Mouse (Mus musculus) heart, adult 2 months (tissue): Measurements from ENCODE around the gene Neurl2. TPM values are rescaled to one million over a fixed set of nuclear protein-coding genes. Genes with fewer than 3 reads are reported as not detected.

Experiments used
- DNase-seq, 2 experiments: peaks; one replicate each; pipeline ENCODE4 v3.0.0; 2021
- H3K27ac ChIP-seq: fragments of 200-600 bp; 2 replicates; pipeline ENCODE4 v1.8.1; 2022
- H3K27me3 ChIP-seq: fragments of 200-500 bp; 2 replicates; pipeline ENCODE4 v1.6.1; 2012; ENCODE audit warnings: mild to moderate bottlenecking, low read length, inconsistent platforms, mixed read lengths; ENCODE audit not compliant: control insufficient read depth, insufficient read depth
- H3K36me3 ChIP-seq: fragments of 200-500 bp; 2 replicates; pipeline ENCODE4 v1.6.1; 2012; ENCODE audit warnings: low read length, inconsistent platforms; ENCODE audit not compliant: control insufficient read depth, insufficient read depth
- H3K4me1 ChIP-seq: fragments of 200-500 bp; 2 replicates; pipeline ENCODE4 v1.6.1; 2011; ENCODE audit warnings: low read length; ENCODE audit not compliant: control insufficient read depth, insufficient read depth
- H3K4me3 ChIP-seq: fragments of 200-600 bp; 2 replicates; pipeline ENCODE4 v1.8.1; 2022
- H3K79me2 ChIP-seq: fragments of 200-500 bp; replicated peaks from 2 replicates; pipeline ENCODE4 v1.6.1; 2012; ENCODE audit warnings: mild to moderate bottlenecking, inconsistent platforms, low read length, moderate library complexity, mixed read lengths; ENCODE audit not compliant: control insufficient read depth, insufficient read depth
- H3K9ac ChIP-seq: fragments of 200-500 bp; 2 replicates; pipeline ENCODE4 v1.6.1; 2012; ENCODE audit warnings: low read depth, mild to moderate bottlenecking, control low read depth, inconsistent platforms, low read length, mixed read lengths
- CTCF ChIP-seq: fragments of 200-600 bp; IDR thresholded peaks from 2 replicates; pipeline ENCODE4 v1.8.1; 2022; ENCODE audit warnings: antibody characterized with exemption, mild to moderate bottlenecking, moderate library complexity
- EP300 ChIP-seq: fragments of 200-500 bp; IDR thresholded peaks from 2 replicates; pipeline ENCODE4 v1.6.1; 2011; ENCODE audit warnings: low read depth, low read length, control low read depth; ENCODE audit not compliant: insufficient read depth
- POLR2A ChIP-seq: fragments of 200-500 bp; IDR thresholded peaks from 2 replicates; pipeline ENCODE4 v1.6.1; 2011; ENCODE audit warnings: mild to moderate bottlenecking, low read depth, low read length, control low read depth; ENCODE audit not compliant: insufficient read depth
- WGBS: fragments of 180-500 bp; shearing (Covaris S2); methylation state at CpG from one replicate; pipeline ENCODE4 v1.1.7; 2018; 5-methylcytosine and 5-hydroxymethylcytosine counted together
- intact Hi-C: fragments of 180-260 bp; cut with DNase I; formaldehyde crosslinking; loops from one replicate; pipeline ENCODE4 v1.15.1; 2025
- polyA plus RNA-seq: library from polyadenylated mRNA; depleted of rRNA; stranded (reverse); fragments of >200 nt; gene quantifications from 2 replicates; pipeline ENCODE4 v1.2.3, GENCODE M21; 2012; rRNA removed
- total RNA-seq, 2 experiments: library from RNA; stranded (reverse); gene quantifications; 2 replicates each; pipeline ENCODE4 v1.2.3; 2021

Gene Neurl2
- total and polyA plus RNA-seq, 3 experiments: 47.2 to 54.8 (median 49.2) TPM

GRCm38 (mm10) chr2:164783926-164784581, 49.2 kb downstream of the Neurl2 start:
- no peak for DNase-seq
- 80% methylated on average over 7 of the region's 7 CpGs for WGBS
- Histone ChIP-seq H3K9ac (no peak overlapping the region), H3K4me1 (peaks cover 12% of the 10 kb centered on the region), H3K27me3 (no peaks in the 10 kb centered on the region), H3K79me2 (no peaks in the 10 kb centered on the region), H3K27ac (no peak overlapping the region), H3K36me3 (peaks cover 3% of the 10 kb centered on the region; the same call in 1 of the 2 replicates), H3K4me3 (no peak overlapping the region)
- intact Hi-C loops: no loop called here
- TF ChIP-seq POLR2A (no peak), EP300 (no peak), CTCF (peak; percentile 53)

- Histone ChIP-seq H3K9ac (no peak overlapping the region), H3K36me3 (no peaks in the 10 kb centered on the region), H3K4me1 (peaks cover 7% of the 10 kb centered on the region), H3K27ac (no peak overlapping the region), H3K4me3 (no peak overlapping the region), H3K79me2 (no peaks in the 10 kb centered on the region), H3K27me3 (no peaks in the 10 kb centered on the region)
- intact Hi-C loops: no loop called here
- no peak for TF ChIP-seq EP300
- TF ChIP-seq CTCF: no peak
- no peak for TF ChIP-seq POLR2A
- no peak for DNase-seq
- WGBS: 66% methylated on average over 4 of the region's 4 CpGs
Observed at GRCm38 (mm10) chr2:164781876-164782275, 51.4 kb downstream of the Neurl2 start.

Other genes starting within 250 kb of the Neurl2 start
- under 1 TPM in 1 of 2 experiments, not detected in 1; 0.30 TPM for gene Wfdc6a, start 248.0 kb downstream of the Neurl2 start, total RNA-seq
- gene Wfdc6a, start 248.0 kb downstream of the Neurl2 start, polyA plus RNA-seq: 0.47 and 0.56 TPM in 2 replicates
- gene Eppin, start 239.9 kb downstream of the Neurl2 start, total RNA-seq: not detected
- 0.16 TPM in 1 of 2 replicates, not detected in the other for gene Eppin, start 239.9 kb downstream of the Neurl2 start, polyA plus RNA-seq
- gene Wfdc6b, start 219.9 kb downstream of the Neurl2 start, total RNA-seq: not detected
- not detected in 2 replicates for gene Wfdc6b, start 219.9 kb downstream of the Neurl2 start, polyA plus RNA-seq
- not detected for gene Wfdc8, start 219.8 kb downstream of the Neurl2 start, total RNA-seq
- not detected in 2 replicates for gene Wfdc8, start 219.8 kb downstream of the Neurl2 start, polyA plus RNA-seq
- gene Wfdc16, start 194.7 kb downstream of the Neurl2 start, total RNA-seq: not detected
- gene Wfdc16, start 194.7 kb downstream of the Neurl2 start, polyA plus RNA-seq: not detected in 2 replicates
- gene Wfdc10, start 177.4 kb downstream of the Neurl2 start, total RNA-seq: not detected
- not detected in 2 replicates for gene Wfdc10, start 177.4 kb downstream of the Neurl2 start, polyA plus RNA-seq
- not detected for gene Wfdc9, start 176.9 kb downstream of the Neurl2 start, total RNA-seq
- not detected in 2 replicates for gene Wfdc9, start 176.9 kb downstream of the Neurl2 start, polyA plus RNA-seq
- not detected for gene Wfdc11, start 159.4 kb downstream of the Neurl2 start, total RNA-seq
- not detected in 2 replicates for gene Wfdc11, start 159.4 kb downstream of the Neurl2 start, polyA plus RNA-seq
- gene Wfdc13, start 148.3 kb downstream of the Neurl2 start, total RNA-seq: not detected
- 0.25 TPM in 1 of 2 replicates, not detected in the other for gene Wfdc13, start 148.3 kb downstream of the Neurl2 start, polyA plus RNA-seq
- not detected for gene Spint4, start 135.0 kb downstream of the Neurl2 start, total RNA-seq
- gene Spint4, start 135.0 kb downstream of the Neurl2 start, polyA plus RNA-seq: not detected in 2 replicates
- gene Spint5, start 118.2 kb downstream of the Neurl2 start, total RNA-seq: not detected
- gene Spint5, start 118.2 kb downstream of the Neurl2 start, polyA plus RNA-seq: not detected in 2 replicates
- gene Wfdc3, start 87.5 kb downstream of the Neurl2 start, total RNA-seq: not detected
- 0.31 and 0.50 TPM in 2 replicates for gene Wfdc3, start 87.5 kb downstream of the Neurl2 start, polyA plus RNA-seq
- gene Dnttip1, start 87.5 kb downstream of the Neurl2 start, total RNA-seq: 10 to 100 TPM; 21.8 to 21.9 TPM
- 15.0 and 15.9 TPM in 2 replicates for gene Dnttip1, start 87.5 kb downstream of the Neurl2 start, polyA plus RNA-seq
- gene Ube2c, start 63.6 kb downstream of the Neurl2 start, total RNA-seq: 1 to 10 TPM; 1.5 to 4.2 TPM
- 3.0 and 7.3 TPM in 2 replicates for gene Ube2c, start 63.6 kb downstream of the Neurl2 start, polyA plus RNA-seq
- under 1 TPM in 1 of 2 experiments, not detected in 1; 0.50 TPM for gene Tnnc2, start 53.5 kb downstream of the Neurl2 start, total RNA-seq
- not detected in 2 replicates for gene Tnnc2, start 53.5 kb downstream of the Neurl2 start, polyA plus RNA-seq
- gene Snx21, start 47.6 kb downstream of the Neurl2 start, total RNA-seq: 10 to 100 TPM; 21.2 to 30.3 TPM
- gene Snx21, start 47.6 kb downstream of the Neurl2 start, polyA plus RNA-seq: 24.7 and 29.0 TPM in 2 replicates
- 10 to 100 TPM; 13.3 to 14.0 TPM for gene Acot8, start 28.6 kb downstream of the Neurl2 start, total RNA-seq
- gene Acot8, start 28.6 kb downstream of the Neurl2 start, polyA plus RNA-seq: 17.0 and 19.1 TPM in 2 replicates
- gene Zswim3, start 28.4 kb downstream of the Neurl2 start, total RNA-seq: 1 to 10 TPM; 1.7 to 2.1 TPM
- gene Zswim3, start 28.4 kb downstream of the Neurl2 start, polyA plus RNA-seq: 2.1 and 2.8 TPM in 2 replicates
- 1 to 10 TPM; 4.5 to 5.3 TPM for gene Zswim1, start 10.8 kb downstream of the Neurl2 start, total RNA-seq
- 5.1 and 6.4 TPM in 2 replicates for gene Zswim1, start 10.8 kb downstream of the Neurl2 start, polyA plus RNA-seq
- gene Spata25, start 4.9 kb downstream of the Neurl2 start, total RNA-seq: under 1 TPM; 0.60 to 0.68 TPM
- 0.23 TPM in 1 of 2 replicates, not detected in the other for gene Spata25, start 4.9 kb downstream of the Neurl2 start, polyA plus RNA-seq
- 10 to 100 TPM; 94.3 to 99.8 TPM for gene Ctsa, start 583 bp downstream of the Neurl2 start, total RNA-seq
- gene Ctsa, start 583 bp downstream of the Neurl2 start, polyA plus RNA-seq: 200 and 232 TPM in 2 replicates
- gene Pltp, start 24.3 kb upstream of the Neurl2 start, total RNA-seq: 10 to 100 TPM; 33.8 to 36.1 TPM
- gene Pltp, start 24.3 kb upstream of the Neurl2 start, polyA plus RNA-seq: 57.4 and 71.2 TPM in 2 replicates
- gene Pcif1, start 45.8 kb upstream of the Neurl2 start, total RNA-seq: 10 to 100 TPM; 25.7 to 31.8 TPM
- 18.4 and 20.8 TPM in 2 replicates for gene Pcif1, start 45.8 kb upstream of the Neurl2 start, polyA plus RNA-seq
- gene Zfp335, start 78.3 kb upstream of the Neurl2 start, total RNA-seq: 1 to 10 TPM; 8.0 to 8.2 TPM
- gene Zfp335, start 78.3 kb upstream of the Neurl2 start, polyA plus RNA-seq: 14.0 and 14.3 TPM in 2 replicates
- gene Mmp9, start 107.3 kb upstream of the Neurl2 start, total RNA-seq: under 1 TPM; 0.93 to 0.99 TPM
- gene Mmp9, start 107.3 kb upstream of the Neurl2 start, polyA plus RNA-seq: 3.5 and 5.1 TPM in 2 replicates
- 1 to 10 TPM; 2.2 to 2.3 TPM for gene Slc12a5, start 127.3 kb upstream of the Neurl2 start, total RNA-seq
- 1.5 TPM in 2 replicates for gene Slc12a5, start 127.3 kb upstream of the Neurl2 start, polyA plus RNA-seq
- 10 to 100 TPM; 18.6 to 20.6 TPM for gene Ncoa5, start 201.4 kb upstream of the Neurl2 start, total RNA-seq
- gene Ncoa5, start 201.4 kb upstream of the Neurl2 start, polyA plus RNA-seq: 16.4 and 21.2 TPM in 2 replicates
- gene Cd40, start 222.2 kb upstream of the Neurl2 start, total RNA-seq: 1 to 10 TPM; 2.0 to 2.2 TPM
- gene Cd40, start 222.2 kb upstream of the Neurl2 start, polyA plus RNA-seq: 4.6 and 7.1 TPM in 2 replicates